39 mouse cellular contexts compared by ENCODE assay signal in genomic region chr4:129102133-129102829, GRCm38 (mm10). TPM values are rescaled to one million over a fixed set of nuclear protein-coding genes. Genes with fewer than 3 reads are reported as not detected.
DNase-seq lines count a peak whose midpoint lies in the region; ATAC-seq and TF ChIP-seq lines count a peak whose summit lies in the region.
"Had no signal": no experiment of that assay in that cellular context is flagged by ENCODE, and none has a peak within 500 bp of the region (broad histone marks: within the 10 kb centered on the region; RNA-seq: fewer than 3 reads in every experiment).

No protein-coding gene starts in this region.

- intact Hi-C loops in gastrocnemius, postnatal 14 days (cut with DNase I; ENCODE audit: low total_unique reads), result no loop called here

- no peak for ATAC-seq in midbrain, embryonic 11.5 days (ENCODE audit: low FRiP score)
- ATAC-seq in liver, embryonic 14.5 days (ENCODE audit: insufficient read depth), result peak; percentile 53
- peak; percentile 41; the same call in 1 of the 2 replicates for ATAC-seq in stomach, embryonic 15.5 days (ENCODE audit: insufficient read depth, low FRiP score, low read depth)
- ATAC-seq: forebrain, embryonic 15.5 days; Patski had no signal

- H3K4me3 ChIP-seq in midbrain, embryonic 11.5 days (ENCODE audit: low read depth, low read length), result no peak overlapping the region
- H3K4me3 ChIP-seq in midbrain, embryonic 10.5 days, result no peak overlapping the region
- no peak overlapping the region for H3K4me3 ChIP-seq in liver, embryonic 14.5 days (ENCODE audit: insufficient read depth in 1 of 2, low read depth in 2 of 2, low read length in 2 of 2)
- H3K4me3 ChIP-seq in stomach, embryonic 15.5 days (replicated peaks), result no peak overlapping the region
- H3K4me3 ChIP-seq: embryonic facial prominence, embryonic 12.5 days; forebrain, embryonic 10.5 days; forebrain, embryonic 15.5 days; heart, adult 2 months; heart, embryonic 12.5 days; left cerebral cortex, adult 2 months; limb, embryonic 13.5 days; midbrain, embryonic 12.5 days; myocyte; neural tube, embryonic 12.5 days had no signal

- no peak overlapping the region for H3K27ac ChIP-seq in midbrain, embryonic 11.5 days (ENCODE audit: low read depth, low read length)
- no peak overlapping the region for H3K27ac ChIP-seq in midbrain, embryonic 10.5 days (replicated peaks)
- no peak overlapping the region for H3K27ac ChIP-seq in liver, embryonic 14.5 days
- H3K27ac ChIP-seq in stomach, embryonic 15.5 days, result no peak overlapping the region
- H3K27ac ChIP-seq: embryonic facial prominence, embryonic 12.5 days; forebrain, embryonic 10.5 days; forebrain, embryonic 15.5 days; heart, adult 2 months; hindbrain, embryonic 14.5 days; kidney, postnatal 0 days; left cerebral cortex, adult 2 months; limb, embryonic 13.5 days; midbrain, embryonic 12.5 days; neural tube, embryonic 12.5 days had no signal

- H3K4me1 ChIP-seq in midbrain, embryonic 11.5 days (ENCODE audit: control insufficient read depth, insufficient read depth, low read length), result peaks cover 4% of the 10 kb centered on the region; the same call in 1 of the 2 replicates
- peaks cover 18% of the 10 kb centered on the region for H3K4me1 ChIP-seq in midbrain, embryonic 10.5 days
- 0 out of 4 replicates have a peak, but pooled peaks cover 0 to 2% of the 10 kb centered on the region in 2 experiments for H3K4me1 ChIP-seq in liver, embryonic 14.5 days (replicated peaks; ENCODE audit: control insufficient read depth in 2 of 2, insufficient read depth in 2 of 2, low read length in 1 of 2)
- 0 out of 2 replicates have a peak, but pooled peaks cover 12% of the 10 kb centered on the region for H3K4me1 ChIP-seq in stomach, embryonic 15.5 days

- TF ChIP-seq CTCF in liver, embryonic 14.5 days (IDR thresholded peaks at IDR 0.05; ENCODE audit: low read depth), result no peak

- DNase-seq in midbrain, embryonic 11.5 days (ENCODE audit: low spot score, missing footprints), result peak; percentile 41
- no peak for DNase-seq in midbrain, embryonic 10.5 days (ENCODE audit: low spot score)
- DNase-seq in liver, embryonic 14.5 days (ENCODE audit: low read depth in 3 of 3, low spot score in 3 of 3), result peak in 1 of 3 experiments; percentile 9
- no peak for DNase-seq in gastrocnemius, postnatal 14 days
- no peak for DNase-seq in layer of hippocampus, postnatal 36 days
- no peak for DNase-seq in layer of hippocampus, postnatal 14 days (ENCODE audit: low spot score in 2 of 2)
- DNase-seq: adrenal gland, postnatal 10 days; cerebellum, adult 11 months; cerebellum, adult 9-11 months; embryo, embryonic 11 days; gastrocnemius, postnatal 36 days; heart, adult 2 months; kidney, adult 8-10 months; layer of hippocampus, adult 9-11 months; lung, embryonic 14.5 days; lung, postnatal 14 days; right cerebral cortex, postnatal 4 days; thymus, adult 2 months; thymus, postnatal 36 days had no signal

- H3K4me2 ChIP-seq in midbrain, embryonic 11.5 days, result no peak overlapping the region
- H3K4me2 ChIP-seq in liver, embryonic 14.5 days (ENCODE audit: low read depth), result no peak overlapping the region
- H3K4me2 ChIP-seq in stomach, embryonic 15.5 days, result no peak overlapping the region
- H3K4me2 ChIP-seq: embryonic facial prominence, embryonic 12.5 days; forebrain, embryonic 15.5 days; heart, embryonic 12.5 days; hindbrain, embryonic 14.5 days; limb, embryonic 13.5 days; lung, embryonic 14.5 days; midbrain, embryonic 12.5 days; neural tube, embryonic 12.5 days had no signal

- 80% methylated on average over 14 of the region's 14 CpGs for WGBS in midbrain, embryonic 11.5 days
- 91% methylated on average over 14 of the region's 14 CpGs for WGBS in midbrain, embryonic 10.5 days
- 44% methylated on average over 14 of the region's 14 CpGs for WGBS in liver, embryonic 14.5 days (ENCODE audit: insufficient replicate concordance)
- 69% methylated on average over 14 of the region's 14 CpGs for WGBS in stomach, embryonic 15.5 days

- H3K9me3 ChIP-seq in midbrain, embryonic 11.5 days (ENCODE audit: control insufficient read depth, low read length), result no peaks in the 10 kb centered on the region
- H3K9me3 ChIP-seq in midbrain, embryonic 10.5 days (replicated peaks), result no peaks in the 10 kb centered on the region
- no peaks in the 10 kb centered on the region for H3K9me3 ChIP-seq in liver, embryonic 14.5 days (ENCODE audit: control insufficient read depth, low read length)
- no peaks in the 10 kb centered on the region for H3K9me3 ChIP-seq in stomach, embryonic 15.5 days
- H3K9me3 ChIP-seq: embryonic facial prominence, embryonic 12.5 days; forebrain, embryonic 10.5 days; forebrain, embryonic 15.5 days; heart, embryonic 12.5 days; midbrain, embryonic 12.5 days; neural tube, embryonic 12.5 days had no signal

- no peak overlapping the region for H3K9ac ChIP-seq in midbrain, embryonic 11.5 days (ENCODE audit: low read length)
- H3K9ac ChIP-seq in liver, embryonic 14.5 days (replicated peaks), result no peak overlapping the region
- no peak overlapping the region for H3K9ac ChIP-seq in stomach, embryonic 15.5 days
- H3K9ac ChIP-seq: embryonic facial prominence, embryonic 12.5 days; forebrain, embryonic 15.5 days; heart, embryonic 12.5 days; hindbrain, embryonic 14.5 days; limb, embryonic 13.5 days; lung, embryonic 14.5 days; midbrain, embryonic 12.5 days; neural tube, embryonic 12.5 days had no signal

- H3K27me3 ChIP-seq in midbrain, embryonic 11.5 days (ENCODE audit: control insufficient read depth, insufficient read depth, low read length), result peaks cover 15% of the 10 kb centered on the region
- H3K27me3 ChIP-seq in midbrain, embryonic 10.5 days (ENCODE audit: low read depth, poor library complexity, severe bottlenecking), result peaks cover 43% of the 10 kb centered on the region
- H3K27me3 ChIP-seq in liver, embryonic 14.5 days (ENCODE audit: control insufficient read depth, insufficient read depth, low read length), result peaks cover 32% of the 10 kb centered on the region
- H3K27me3 ChIP-seq in stomach, embryonic 15.5 days (replicated peaks), result peaks cover 3% of the 10 kb centered on the region; the same call in 1 of the 2 replicates

- no peak for TF ChIP-seq EP300 in liver, embryonic 14.5 days (IDR thresholded peaks at IDR 0.05; ENCODE audit: low read depth)

- H3K36me3 ChIP-seq in midbrain, embryonic 11.5 days (ENCODE audit: control insufficient read depth, insufficient read depth, low read length), result no peaks in the 10 kb centered on the region
- no peaks in the 10 kb centered on the region for H3K36me3 ChIP-seq in midbrain, embryonic 10.5 days
- no peaks in the 10 kb centered on the region for H3K36me3 ChIP-seq in liver, embryonic 14.5 days (replicated peaks; ENCODE audit: control insufficient read depth, insufficient read depth, low read depth)
- no peaks in the 10 kb centered on the region for H3K36me3 ChIP-seq in stomach, embryonic 15.5 days
- H3K36me3 ChIP-seq: embryonic facial prominence, embryonic 12.5 days; forebrain, embryonic 10.5 days; forebrain, embryonic 15.5 days; heart, embryonic 12.5 days; limb, embryonic 13.5 days; midbrain, embryonic 12.5 days; neural tube, embryonic 12.5 days had no signal

RNA-seq across cellular contexts. Expression of gene Tmem54, which starts 3.1 kb away (rescaled TPM):
- polyA plus RNA-seq in midbrain, embryonic 11.5 days (2014; fragmentation: Nextera tagmentation; extraction: Ambion mirVana), result 0.20 and 0.43 TPM in 2 replicates
- polyA plus RNA-seq in midbrain, embryonic 10.5 days (2016; fragmentation: Nextera tagmentation; extraction: Ambion mirVana), result 1.0 and 2.1 TPM in 2 replicates
- 1.2 and 1.4 TPM in 2 replicates for polyA plus RNA-seq in liver, embryonic 14.5 days (2012; rRNA removed)
- 1.1 and 1.3 TPM in 2 replicates for polyA plus RNA-seq in liver, embryonic 14.5 days (2014; fragmentation: Nextera tagmentation; extraction: Ambion mirVana)
- 47.7 and 56.2 TPM in 2 replicates for polyA plus RNA-seq in stomach, embryonic 15.5 days (2015; fragmentation: Nextera tagmentation; extraction: Ambion mirVana)
- total RNA-seq in gastrocnemius, postnatal 14 days (2021), result not detected
- total RNA-seq in layer of hippocampus, postnatal 36 days (2021), result not detected
- not detected for total RNA-seq in layer of hippocampus, postnatal 14 days (2021)
- total RNA-seq: adrenal gland, postnatal 10 days; gastrocnemius, adult 18-20 months; gastrocnemius, postnatal 36 days; heart, adult 2 months; hematopoietic stem cell, adult 5-6 weeks; left cerebral cortex, adult 2 months; left cerebral cortex, postnatal 36 days; MEL had no signal
- polyA plus RNA-seq: forebrain, embryonic 15.5 days; frontal cortex, adult 2 months; heart, postnatal 0 days; hindbrain, embryonic 14.5 days; midbrain, postnatal 0 days; Patski had no signal

RNA-seq across cellular contexts. Expression of gene Hpca, which starts 19.6 kb away (rescaled TPM):
- polyA plus RNA-seq in midbrain, embryonic 11.5 days (2014; fragmentation: Nextera tagmentation; extraction: Ambion mirVana), result 2.0 and 2.3 TPM in 2 replicates
- 1.4 and 2.4 TPM in 2 replicates for polyA plus RNA-seq in midbrain, embryonic 10.5 days (2016; fragmentation: Nextera tagmentation; extraction: Ambion mirVana)
- polyA plus RNA-seq in liver, embryonic 14.5 days (2012; rRNA removed), result 2.0 and 2.1 TPM in 2 replicates
- polyA plus RNA-seq in liver, embryonic 14.5 days (2014; fragmentation: Nextera tagmentation; extraction: Ambion mirVana), result 0.23 and 0.28 TPM in 2 replicates
- polyA plus RNA-seq in stomach, embryonic 15.5 days (2015; fragmentation: Nextera tagmentation; extraction: Ambion mirVana), result 2.4 and 2.7 TPM in 2 replicates
- total RNA-seq in gastrocnemius, postnatal 14 days (2021), result under 1 TPM in 1 of 2 experiments, not detected in 1; 0.24 TPM
- total RNA-seq in layer of hippocampus, postnatal 36 days (2021), result 1,000 to 10,000 TPM; 2,384 to 2,720 TPM
- 1,000 to 10,000 TPM; 1,833 to 1,912 TPM for total RNA-seq in layer of hippocampus, postnatal 14 days (2021)
- total RNA-seq: gastrocnemius, adult 18-20 months; gastrocnemius, postnatal 36 days; hematopoietic stem cell, adult 5-6 weeks had no signal
- polyA plus RNA-seq: Patski had no signal

RNA-seq across cellular contexts. Expression of gene Fndc5, which starts 34.5 kb away (rescaled TPM):
- polyA plus RNA-seq in midbrain, embryonic 11.5 days (2014; fragmentation: Nextera tagmentation; extraction: Ambion mirVana), result 0.95 and 1.5 TPM in 2 replicates
- polyA plus RNA-seq in midbrain, embryonic 10.5 days (2016; fragmentation: Nextera tagmentation; extraction: Ambion mirVana), result 0.50 and 0.78 TPM in 2 replicates
- 0.36 and 0.56 TPM in 2 replicates for polyA plus RNA-seq in liver, embryonic 14.5 days (2012; rRNA removed)
- 0.30 and 0.99 TPM in 2 replicates for polyA plus RNA-seq in liver, embryonic 14.5 days (2014; fragmentation: Nextera tagmentation; extraction: Ambion mirVana)
- 2.7 and 2.8 TPM in 2 replicates for polyA plus RNA-seq in stomach, embryonic 15.5 days (2015; fragmentation: Nextera tagmentation; extraction: Ambion mirVana)
- 10 to 100 TPM; 28.4 to 53.2 TPM for total RNA-seq in gastrocnemius, postnatal 14 days (2021)
- total RNA-seq in layer of hippocampus, postnatal 36 days (2021), result 10 to 100 TPM; 76.2 to 78.0 TPM
- total RNA-seq in layer of hippocampus, postnatal 14 days (2021), result 10 to 100 TPM; 70.9 to 75.6 TPM
- polyA plus RNA-seq: Patski had no signal

RNA-seq across cellular contexts. Expression of gene Rnf19b, which starts 44.2 kb away (rescaled TPM):
- 8.7 and 9.3 TPM in 2 replicates for polyA plus RNA-seq in midbrain, embryonic 11.5 days (2014; fragmentation: Nextera tagmentation; extraction: Ambion mirVana)
- polyA plus RNA-seq in midbrain, embryonic 10.5 days (2016; fragmentation: Nextera tagmentation; extraction: Ambion mirVana), result 7.1 and 9.0 TPM in 2 replicates
- 9.5 and 11.2 TPM in 2 replicates for polyA plus RNA-seq in liver, embryonic 14.5 days (2012; rRNA removed)
- 4.0 and 4.3 TPM in 2 replicates for polyA plus RNA-seq in liver, embryonic 14.5 days (2014; fragmentation: Nextera tagmentation; extraction: Ambion mirVana)
- 7.2 and 7.6 TPM in 2 replicates for polyA plus RNA-seq in stomach, embryonic 15.5 days (2015; fragmentation: Nextera tagmentation; extraction: Ambion mirVana)
- total RNA-seq in gastrocnemius, postnatal 14 days (2021), result 10 to 100 TPM; 13.6 to 15.5 TPM
- total RNA-seq in layer of hippocampus, postnatal 36 days (2021), result 10 to 100 TPM; 40.7 to 45.9 TPM
- total RNA-seq in layer of hippocampus, postnatal 14 days (2021), result 10 to 100 TPM; 51.9 to 54.0 TPM

Comparison
In these comparisons a context has a peak if more than half of its experiments do, and no peak if none do; other contexts are left out.
1. RNA of gene Tmem54, which starts 3.1 kb away (polyA plus RNA-seq): 47.7 to 56.2 TPM in stomach, embryonic 15.5 days; 1.0 to 2.1 TPM in midbrain, embryonic 10.5 days, 1.1 to 1.4 TPM in liver, embryonic 14.5 days and 0.20 to 0.43 TPM in midbrain, embryonic 11.5 days; every median in the first group is over 10 times any median in the second.